Mouse (Mus musculus): ENCODE results near the gene Tsga13. TPM values are rescaled to one million over a fixed set of nuclear protein-coding genes. Genes with fewer than 3 reads are reported as not detected.

Gene Tsga13
- total RNA-seq, 1 experiment from 2014 or later: not detected

- ATAC-seq (replicated peaks; ENCODE audit: low read depth, poor library complexity, severe bottlenecking): no peak
These were observed 48.9 kb downstream of the Tsga13 start for GRCm38 (mm10) chr6:30866501-30866900.

GRCm38 (mm10) chr6:30865031-30865678 is 50.2 kb downstream of the Tsga13 start:
- no peak for ATAC-seq (replicated peaks; ENCODE audit: low read depth, poor library complexity, severe bottlenecking)

GRCm38 (mm10) chr6:30855956-30856355 is 59.4 kb downstream of the Tsga13 start:
- peak; percentile 85 for ATAC-seq (replicated peaks; ENCODE audit: low read depth, poor library complexity, severe bottlenecking)

GRCm38 (mm10) chr6:30855205-30855604 is 60.2 kb downstream of the Tsga13 start:
- no peak for ATAC-seq (replicated peaks; ENCODE audit: low read depth, poor library complexity, severe bottlenecking)

GRCm38 (mm10) chr6:30849818-30850217 is 65.6 kb downstream of the Tsga13 start:
- ATAC-seq (replicated peaks; ENCODE audit: low read depth, poor library complexity, severe bottlenecking): no peak

Other genes with a start within 250 kb of the Tsga13 start
- gene Cep41, start 221.8 kb downstream of the Tsga13 start, total RNA-seq (2017): 9.3 and 12.0 TPM in 2 replicates
- gene Mest, start 192.0 kb downstream of the Tsga13 start, total RNA-seq (2017): 0.14 TPM in 1 of 2 replicates, not detected in the other
- 40.6 and 53.4 TPM in 2 replicates for gene Copg2, start 18.8 kb downstream of the Tsga13 start, total RNA-seq (2017)
- gene Klf14, start 43.5 kb upstream of the Tsga13 start, total RNA-seq (2017): not detected in 2 replicates